Mouse (Mus musculus) Patski (cell line): ENCODE results near the gene Kif26a. TPM values are rescaled to one million over a fixed set of nuclear protein-coding genes. Genes with fewer than 3 reads are reported as not detected.

Source experiments
- ATAC-seq: fragments of 100-300 bp; one replicate; pipeline ENCODE4 v1.8.0; 2021
- CTCF ChIA-PET: fragments of 350-600 bp; sonication (Branson Sonifier 250); formaldehyde crosslinking; loops from one replicate; lab custom pipeline; 2022; ENCODE audit warnings: inconsistent platforms; lab: Charles Lee
- POLR2A ChIA-PET: fragments of 350-600 bp; sonication (Branson Sonifier 250); formaldehyde crosslinking; loops from one replicate; lab custom pipeline; 2022; ENCODE audit warnings: antibody characterized with exemption, inconsistent platforms; lab: Charles Lee
- DNase-seq: peaks from one replicate; pipeline ENCODE4 v3.0.0-alpha.2; 2011; ENCODE audit warnings: low read depth, low spot score
- H3K27me3 ChIP-seq: fragments of 371-371 bp; one replicate; pipeline ENCODE4 v1.5.1; 2021
- CTCF ChIP-seq: fragments of 100-300 bp; IDR thresholded peaks from one replicate; pipeline ENCODE4 v1.5.1; 2021
- in situ Hi-C: fragments of 300-500 bp; cut with MboI; formaldehyde crosslinking; loops from 3 replicates; pipeline ENCODE4 v1.11.1; 2018; ENCODE audit warnings: low pct_unique_long_range_greater_than_20kb, mixed read lengths
- polyA plus RNA-seq: library from polyadenylated mRNA; unstranded; gene quantifications from one replicate; pipeline ENCODE4 v1.2.3, GENCODE M21; 2021

Kif26a gene
- polyA plus RNA-seq, 1 experiment from 2014 or later = 13.5 TPM

- peaks cover 12% of the 10 kb centered on the region for H3K27me3 ChIP-seq
- POLR2A ChIA-PET = no interaction called here
- no peak for TF ChIP-seq CTCF
- in situ Hi-C loops = no loop called here
- no peak for ATAC-seq
- no peak for DNase-seq
- CTCF ChIA-PET = no interaction called here
These were observed 34.7 kb upstream of the Kif26a start for GRCm38 (mm10) chr12:112111323-112111722.

GRCm38 (mm10) chr12:112112235-112112634 is 33.8 kb upstream of the Kif26a start:
- H3K27me3 ChIP-seq = peaks cover 7% of the 10 kb centered on the region
- in situ Hi-C loops = no loop called here
- no peak for TF ChIP-seq CTCF
- ChIA-PET CTCF (no interaction called here), POLR2A (no interaction called here)
- no peak for DNase-seq
- no peak for ATAC-seq

DNA sequence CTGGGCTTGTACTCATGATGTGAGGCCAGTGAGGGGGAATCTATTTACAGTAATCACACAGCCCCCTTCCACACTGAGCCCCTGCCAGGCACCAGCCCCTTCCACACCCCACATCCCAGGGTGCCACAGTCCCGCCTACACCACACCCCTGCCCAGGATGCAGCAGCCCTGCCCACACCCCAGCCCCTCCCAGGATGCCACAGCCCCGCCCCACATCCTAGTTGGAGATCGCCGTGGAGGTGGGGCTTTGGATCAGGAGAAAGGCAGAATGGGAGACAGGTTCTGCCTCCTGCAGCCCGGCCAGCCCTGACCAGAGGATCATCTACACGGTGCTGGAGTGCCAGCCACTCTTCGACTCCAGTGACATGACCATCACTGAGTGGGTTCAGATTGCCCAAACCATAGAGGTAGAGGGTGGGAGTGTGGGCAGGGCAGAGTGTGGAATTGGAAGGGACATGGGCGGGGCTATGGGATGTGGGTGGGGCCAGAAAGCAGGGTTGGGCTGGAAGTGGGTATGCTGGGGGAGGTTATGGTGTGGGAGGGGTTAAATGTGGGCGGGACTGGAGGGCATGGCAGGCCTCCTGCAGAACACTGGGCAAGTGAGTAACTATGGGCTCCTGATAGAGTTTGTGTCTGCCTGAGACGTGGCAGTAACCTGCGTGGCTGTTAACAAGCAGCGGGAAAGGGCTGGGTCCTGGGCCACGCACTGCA is 33.2 kb upstream of the Kif26a start:
- in situ Hi-C loops = no loop called here
- DNase-seq = no peak
- ChIA-PET POLR2A (no interaction called here), CTCF (interaction anchor here (1.1 to 1.8 kb wide), 5 partner anchors 8 to 366 kb away, joined by 3 to 7 read pairs (median 5); no protein-coding TSS in a partner anchor)
- peaks cover 10% of the 10 kb centered on the region for H3K27me3 ChIP-seq
- ATAC-seq = no peak
- TF ChIP-seq CTCF = no peak

GRCm38 (mm10) chr12:112113710-112114109 is 32.3 kb upstream of the Kif26a start:
- ChIA-PET CTCF (interaction anchor here (0.7 to 1.8 kb wide), 8 partner anchors 8 to 365 kb away, joined by 3 to 7 read pairs (median 4); no protein-coding TSS in a partner anchor), POLR2A (no interaction called here)
- no peak for DNase-seq
- TF ChIP-seq CTCF = no peak
- no peak for ATAC-seq
- in situ Hi-C loops = no loop called here
- peaks cover 12% of the 10 kb centered on the region for H3K27me3 ChIP-seq

DNA sequence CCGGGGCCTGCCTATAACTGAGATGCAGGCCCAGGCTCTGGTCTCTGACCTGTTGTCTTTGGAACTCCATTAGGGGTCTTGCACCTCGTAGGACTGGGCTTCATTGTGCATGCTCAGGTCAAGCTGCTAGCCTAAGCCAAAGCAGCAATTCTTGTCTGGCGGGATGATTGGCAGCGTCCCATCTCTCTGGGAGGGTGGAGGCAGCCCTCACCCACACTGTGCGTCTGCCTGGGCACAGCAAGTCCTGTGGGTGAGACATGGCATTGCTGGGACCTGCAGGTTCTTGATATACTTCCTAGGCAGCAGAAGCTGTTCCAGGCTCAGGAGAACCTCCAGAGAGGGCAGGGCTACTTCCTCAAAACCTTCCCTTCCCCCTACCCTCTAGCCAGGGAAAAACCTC is 29.0 kb upstream of the Kif26a start:
- no peak for TF ChIP-seq CTCF
- peaks cover 10% of the 10 kb centered on the region for H3K27me3 ChIP-seq
- DNase-seq (no peak), ATAC-seq (no peak)
- ChIA-PET CTCF (no interaction called here), POLR2A (no interaction called here)
- in situ Hi-C loops = no loop called here

- ATAC-seq = no peak
- peaks cover 10% of the 10 kb centered on the region for H3K27me3 ChIP-seq
These were observed 28.4 kb upstream of the Kif26a start for GRCm38 (mm10) chr12:112117649-112118048.

GRCm38 (mm10) chr12:112121188-112121587 is 24.8 kb upstream of the Kif26a start:
- ATAC-seq (no peak), DNase-seq (no peak)
- TF ChIP-seq CTCF = no peak
- in situ Hi-C loops = no loop called here
- ChIA-PET CTCF (interaction anchor here (1.2 kb wide), 1 partner anchor 7 kb away, joined by 3 read pairs; no protein-coding TSS in a partner anchor), POLR2A (no interaction called here)
- H3K27me3 ChIP-seq = peaks cover 15% of the 10 kb centered on the region

More at GRCm38 (mm10) chr12:112117649-112118048, 28.4 kb upstream of the Kif26a start:
- TF ChIP-seq CTCF = no peak
- ChIA-PET CTCF (no interaction called here), POLR2A (no interaction called here)
- DNase-seq = no peak
- in situ Hi-C loops = no loop called here

GRCm38 (mm10) chr12:112125903-112126302 is 20.1 kb upstream of the Kif26a start:
- ATAC-seq = no peak
- peaks cover 9% of the 10 kb centered on the region for H3K27me3 ChIP-seq
- in situ Hi-C loops = no loop called here

DNA sequence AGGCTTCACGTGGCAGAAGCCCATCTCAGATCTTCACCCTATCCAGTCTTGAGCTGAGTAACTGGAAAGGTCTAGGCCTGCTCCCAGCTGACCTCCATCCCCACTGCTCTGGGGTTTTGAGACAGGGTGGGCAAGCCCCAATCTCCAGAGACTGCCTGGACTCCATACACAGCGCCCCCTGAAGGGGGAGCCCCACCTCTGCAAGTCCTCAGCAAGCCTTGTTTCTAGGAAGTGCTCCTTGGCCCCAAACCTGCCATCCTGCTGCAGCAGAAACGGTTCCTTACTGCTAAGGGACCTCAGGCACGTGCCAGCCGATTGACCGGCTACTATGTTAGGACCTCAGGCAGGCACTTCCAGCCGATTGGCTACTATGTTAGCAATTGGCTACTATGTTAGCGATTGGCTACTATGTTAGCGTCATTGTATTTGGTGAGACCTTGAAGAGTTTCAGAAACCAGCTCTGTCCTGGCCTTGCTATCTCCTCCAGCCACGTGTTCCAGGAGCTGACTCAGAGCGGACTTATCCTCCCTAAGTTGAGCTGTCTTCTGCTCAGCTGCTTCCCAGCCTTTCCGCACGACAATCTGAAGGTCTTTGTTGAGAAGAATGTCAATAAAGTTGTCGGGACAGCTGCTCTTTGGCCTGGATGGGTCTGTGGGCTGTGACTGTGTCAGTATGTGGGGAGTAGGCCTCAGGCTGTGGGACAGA is 18.9 kb upstream of the Kif26a start:
- in situ Hi-C loops = no loop called here
- TF ChIP-seq CTCF = no peak
- ATAC-seq (no peak), DNase-seq (no peak)
- POLR2A ChIA-PET = no interaction called here
- CTCF ChIA-PET = no interaction called here
- peaks cover 18% of the 10 kb centered on the region for H3K27me3 ChIP-seq

More at GRCm38 (mm10) chr12:112125903-112126302, 20.1 kb upstream of the Kif26a start:
- no peak for DNase-seq
- ChIA-PET POLR2A (no interaction called here), CTCF (no interaction called here)
- no peak for TF ChIP-seq CTCF

DNA sequence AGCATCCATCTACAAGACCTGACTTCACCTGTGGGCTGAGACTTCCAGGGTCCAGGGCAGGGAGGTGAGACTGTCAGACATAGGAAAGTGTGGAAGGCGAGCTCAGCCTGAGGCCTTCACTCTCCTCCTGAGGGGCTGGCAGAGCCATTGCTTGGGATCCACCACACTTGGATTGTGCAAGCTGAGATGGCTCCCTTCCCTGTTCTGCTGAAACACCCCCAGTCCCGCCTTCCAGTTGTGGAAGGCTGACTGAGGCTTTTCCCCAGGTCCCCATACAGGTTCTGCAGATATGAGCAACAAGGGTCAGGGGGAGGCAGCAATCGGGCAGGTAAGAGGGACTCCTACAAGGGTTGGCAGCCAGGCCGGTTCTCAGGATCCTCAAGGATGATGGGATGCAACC is 17.5 kb upstream of the Kif26a start:
- in situ Hi-C loops = no loop called here
- ATAC-seq = no peak
- DNase-seq = no peak
- TF ChIP-seq CTCF = no peak
- CTCF ChIA-PET = interaction anchor here (1.0 kb wide), 1 partner anchor 346 kb away, joined by 3 read pairs; no protein-coding TSS in a partner anchor
- POLR2A ChIA-PET = no interaction called here
- peaks cover 21% of the 10 kb centered on the region for H3K27me3 ChIP-seq

DNA sequence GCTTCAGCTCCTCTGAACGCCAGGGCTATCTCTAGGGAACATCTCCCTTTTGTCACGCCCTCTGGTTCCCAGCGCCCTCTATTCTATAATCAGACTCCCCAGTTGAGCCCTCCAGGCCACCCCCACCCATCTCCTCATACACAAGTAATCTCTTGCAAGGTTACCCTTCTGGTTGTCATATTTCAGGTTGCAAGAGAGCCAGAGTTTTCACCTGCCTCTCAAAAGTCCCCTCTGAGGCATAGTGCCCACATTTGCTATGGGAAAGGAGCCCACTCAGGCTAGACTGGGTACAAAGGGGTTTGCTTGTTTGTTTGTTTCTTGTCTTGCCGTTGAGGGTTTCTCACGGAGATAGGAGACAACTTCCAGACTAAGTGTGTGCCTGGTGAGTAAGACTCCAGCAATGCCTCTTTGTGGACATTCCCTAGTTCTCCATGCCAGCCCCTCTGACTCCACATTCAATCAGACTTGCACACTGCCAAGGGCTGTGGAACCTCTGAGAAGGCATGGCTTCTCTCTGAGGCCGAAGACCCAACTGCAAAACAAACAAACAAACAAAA is 16.6 kb upstream of the Kif26a start:
- ATAC-seq (no peak), DNase-seq (no peak)
- CTCF ChIA-PET = no interaction called here
- H3K27me3 ChIP-seq = peaks cover 22% of the 10 kb centered on the region
- no peak for TF ChIP-seq CTCF
- POLR2A ChIA-PET = no interaction called here
- in situ Hi-C loops = no loop called here
